Mouse (Mus musculus): ENCODE measurements around the gene Grb10. TPM values are rescaled to one million over a fixed set of nuclear protein-coding genes. Genes with fewer than 3 reads are reported as not detected.

Grb10 gene
- polyA plus RNA-seq, 1 experiment from 2014 or later = 267 TPM

DNA sequence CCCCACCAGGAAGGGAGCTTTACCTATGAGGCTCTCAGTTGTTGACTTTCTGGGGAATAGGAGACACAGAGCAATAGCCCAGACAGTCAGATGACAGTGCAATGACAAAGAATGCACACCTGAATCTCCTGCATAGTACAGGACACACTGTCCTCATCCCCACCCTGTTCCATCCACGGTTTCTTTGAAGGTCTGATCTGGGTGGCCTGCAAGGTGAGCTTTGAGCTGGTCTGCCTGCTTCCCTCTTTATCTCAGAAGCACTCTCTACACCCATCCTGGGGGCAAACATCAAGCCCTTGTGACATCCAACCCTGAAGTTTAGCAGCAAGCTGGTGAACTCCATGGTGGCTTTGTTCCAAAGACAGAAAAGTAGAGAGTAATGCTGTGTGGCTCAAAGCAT is 9.7 kb upstream of the Grb10 start:
- Histone ChIP-seq H3K4me3 (ENCODE audit: low read depth, low read length) (no peak overlapping the region), H3K9ac (ENCODE audit: low read depth, low read length) (no peak overlapping the region), H3K4me2 (replicated peaks; ENCODE audit: low read depth, low read length) (no peak overlapping the region), H3K36me3 (ENCODE audit: control insufficient read depth, insufficient read depth, low read length) (no peaks in the 10 kb centered on the region), H3K4me1 (replicated peaks; ENCODE audit: control insufficient read depth, insufficient read depth, low read length) (no peaks in the 10 kb centered on the region), H3K27me3 (ENCODE audit: control insufficient read depth, insufficient read depth, low read length) (peaks cover under 1% of the 10 kb centered on the region), H3K27ac (ENCODE audit: low read depth, low read length) (no peak overlapping the region), H3K9me3 (ENCODE audit: control insufficient read depth, low read length) (no peaks in the 10 kb centered on the region)
- no peak for DNase-seq (ENCODE audit: low spot score)
- no peak for ATAC-seq (ENCODE audit: low FRiP score)
- WGBS = 74% methylated on average over 1 of the region's 1 CpGs

DNA sequence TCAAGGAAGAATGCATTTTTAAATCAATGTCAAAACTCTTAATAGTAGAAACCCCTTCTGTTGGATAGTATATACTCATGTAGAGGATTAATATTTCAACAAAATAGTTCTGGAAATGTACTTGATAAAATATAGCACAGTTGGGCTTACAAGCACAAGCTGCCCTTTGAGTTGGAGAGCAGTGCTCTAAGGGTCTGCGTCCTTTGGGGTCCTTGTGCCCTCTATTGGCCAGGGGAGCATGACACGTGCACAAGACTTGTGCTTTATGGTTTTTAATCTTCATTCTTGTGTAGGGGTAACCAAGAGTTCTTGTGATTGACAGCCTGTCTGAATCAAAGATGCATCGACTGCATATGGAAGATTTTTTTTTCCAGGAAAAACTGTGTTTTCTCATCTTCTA is 5.8 kb upstream of the Grb10 start:
- H3K36me3 ChIP-seq (ENCODE audit: control insufficient read depth, insufficient read depth, low read length) = no peaks in the 10 kb centered on the region
- no peaks in the 10 kb centered on the region for H3K4me1 ChIP-seq (replicated peaks; ENCODE audit: control insufficient read depth, insufficient read depth, low read length)
- no peak for ATAC-seq (ENCODE audit: low FRiP score)
- WGBS = 52% methylated on average over 3 of the region's 3 CpGs
- H3K4me3 ChIP-seq (ENCODE audit: low read depth, low read length) = no peak overlapping the region
- peaks cover 20% of the 10 kb centered on the region for H3K27me3 ChIP-seq (ENCODE audit: control insufficient read depth, insufficient read depth, low read length)
- H3K4me2 ChIP-seq (replicated peaks; ENCODE audit: low read depth, low read length) = no peak overlapping the region
- no peak overlapping the region for H3K9ac ChIP-seq (ENCODE audit: low read depth, low read length)
- no peaks in the 10 kb centered on the region for H3K9me3 ChIP-seq (ENCODE audit: control insufficient read depth, low read length)
- no peak for DNase-seq (ENCODE audit: low spot score)
- H3K27ac ChIP-seq (ENCODE audit: low read depth, low read length) = no peak overlapping the region

DNA sequence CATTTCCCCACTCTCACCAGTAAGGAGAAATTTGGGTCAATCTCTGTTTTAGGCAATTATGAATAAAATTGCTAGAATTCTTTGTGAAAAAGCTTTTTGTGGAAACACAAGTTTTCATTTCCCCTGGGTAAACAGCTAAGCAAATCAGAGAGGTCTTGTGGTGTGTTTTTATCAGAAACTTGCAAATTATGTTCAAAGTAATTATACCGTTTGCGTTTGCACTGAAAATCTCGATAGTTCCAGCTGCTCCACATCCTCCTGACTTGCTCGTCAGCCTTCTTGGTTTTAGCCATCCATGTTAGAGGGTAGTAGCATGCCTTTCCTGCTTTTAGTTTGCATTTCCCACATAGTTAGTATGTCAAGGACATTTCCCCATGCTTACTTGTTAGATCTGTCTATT is 3.3 kb upstream of the Grb10 start:
- Histone ChIP-seq H3K27ac (ENCODE audit: low read depth, low read length) (no peak overlapping the region), H3K27me3 (ENCODE audit: control insufficient read depth, insufficient read depth, low read length) (peaks cover 41% of the 10 kb centered on the region)
- 83% methylated on average over 4 of the region's 4 CpGs for WGBS

DNA sequence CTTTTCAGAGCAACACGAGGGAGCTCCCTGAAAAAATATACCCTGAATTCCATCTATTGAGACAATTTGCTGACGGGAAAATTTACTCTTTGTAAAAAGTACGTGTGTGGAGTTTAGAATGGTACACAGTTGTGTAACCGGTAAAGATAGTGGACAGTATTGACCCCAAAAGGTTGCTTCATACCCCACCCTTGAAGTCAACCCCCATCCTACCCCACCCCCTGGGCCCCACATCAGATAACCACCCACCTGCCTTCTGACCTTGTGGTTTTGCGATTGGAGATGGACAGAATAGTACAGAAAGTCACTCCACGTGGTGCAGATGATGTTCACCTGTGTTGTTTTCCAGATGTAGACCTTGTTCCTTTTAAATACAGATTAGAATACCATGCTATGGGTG is 2.9 kb upstream of the Grb10 start:
- Histone ChIP-seq H3K27me3 (ENCODE audit: control insufficient read depth, insufficient read depth, low read length) (peaks cover 45% of the 10 kb centered on the region), H3K4me2 (replicated peaks; ENCODE audit: low read depth, low read length) (no peak overlapping the region), H3K9me3 (ENCODE audit: control insufficient read depth, low read length) (no peaks in the 10 kb centered on the region), H3K4me1 (replicated peaks; ENCODE audit: control insufficient read depth, insufficient read depth, low read length) (no peaks in the 10 kb centered on the region), H3K4me3 (ENCODE audit: low read depth, low read length) (no peak overlapping the region), H3K27ac (ENCODE audit: low read depth, low read length) (no peak overlapping the region), H3K9ac (ENCODE audit: low read depth, low read length) (no peak overlapping the region), H3K36me3 (ENCODE audit: control insufficient read depth, insufficient read depth, low read length) (no peaks in the 10 kb centered on the region)
- ATAC-seq (ENCODE audit: low FRiP score) (no peak), DNase-seq (ENCODE audit: low spot score) (no peak)
- WGBS = 82% methylated on average over 6 of the region's 6 CpGs

More for the DNA sequence above, 3.3 kb upstream of the Grb10 start:
- DNase-seq (ENCODE audit: low spot score) (no peak), ATAC-seq (ENCODE audit: low FRiP score) (no peak)
- no peaks in the 10 kb centered on the region for H3K4me1 ChIP-seq (replicated peaks; ENCODE audit: control insufficient read depth, insufficient read depth, low read length)
- no peak overlapping the region for H3K4me2 ChIP-seq (replicated peaks; ENCODE audit: low read depth, low read length)
- no peak overlapping the region for H3K4me3 ChIP-seq (ENCODE audit: low read depth, low read length)
- H3K36me3 ChIP-seq (ENCODE audit: control insufficient read depth, insufficient read depth, low read length) = no peaks in the 10 kb centered on the region
- H3K9ac ChIP-seq (ENCODE audit: low read depth, low read length) = no peak overlapping the region
- H3K9me3 ChIP-seq (ENCODE audit: control insufficient read depth, low read length) = no peaks in the 10 kb centered on the region

DNA sequence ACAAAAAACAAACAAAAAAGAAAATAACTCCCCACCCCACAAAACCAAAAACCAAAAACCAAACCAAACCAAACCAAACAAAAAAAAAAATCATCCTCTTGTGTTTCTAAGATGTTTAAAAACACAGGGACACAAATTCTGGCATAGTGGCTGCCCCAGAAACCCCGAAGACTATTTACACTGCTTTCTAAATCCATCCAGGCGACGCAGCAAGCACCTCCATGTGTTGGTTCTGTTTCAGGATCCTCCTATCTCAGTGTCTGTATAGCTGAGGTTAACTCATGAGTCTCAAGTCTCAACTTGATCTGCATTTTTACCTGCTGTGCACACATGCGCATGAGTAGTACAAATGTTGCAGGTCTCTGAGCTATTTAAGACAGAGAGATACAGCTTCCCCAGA is 1.9 kb upstream of the Grb10 start:
- no peaks in the 10 kb centered on the region for H3K36me3 ChIP-seq (ENCODE audit: control insufficient read depth, insufficient read depth, low read length)
- H3K4me3 ChIP-seq (ENCODE audit: low read depth, low read length) = no peak overlapping the region
- H3K9ac ChIP-seq (ENCODE audit: low read depth, low read length) = no peak overlapping the region
- no peak overlapping the region for H3K4me2 ChIP-seq (replicated peaks; ENCODE audit: low read depth, low read length)
- ATAC-seq (ENCODE audit: low FRiP score) = no peak
- no peaks in the 10 kb centered on the region for H3K4me1 ChIP-seq (replicated peaks; ENCODE audit: control insufficient read depth, insufficient read depth, low read length)
- WGBS = 82% methylated on average over 4 of the region's 4 CpGs
- H3K9me3 ChIP-seq (ENCODE audit: control insufficient read depth, low read length) = no peaks in the 10 kb centered on the region
- DNase-seq (ENCODE audit: low spot score) = no peak
- peaks cover 54% of the 10 kb centered on the region for H3K27me3 ChIP-seq (ENCODE audit: control insufficient read depth, insufficient read depth, low read length)
- no peak overlapping the region for H3K27ac ChIP-seq (ENCODE audit: low read depth, low read length)

DNA sequence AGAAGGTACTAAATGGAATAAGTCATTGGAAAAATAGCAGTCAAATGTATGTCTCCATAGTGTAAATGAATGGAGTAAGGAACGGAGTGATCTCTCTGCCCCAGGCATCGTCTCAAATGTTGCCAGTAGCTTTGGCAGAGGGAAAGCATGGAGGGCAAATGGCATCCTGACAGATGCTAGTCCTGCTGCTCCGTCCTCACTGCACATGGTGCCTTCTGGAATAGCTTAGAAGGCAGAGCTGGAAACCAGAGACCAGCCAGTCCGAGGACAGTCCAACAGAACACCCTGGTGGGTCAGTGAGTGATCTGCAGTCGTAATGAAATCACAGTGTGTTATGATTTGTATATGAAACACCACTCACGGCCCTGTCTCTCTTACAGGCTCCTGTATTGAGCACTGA is 1.3 kb upstream of the Grb10 start:
- no peaks in the 10 kb centered on the region for H3K4me1 ChIP-seq (replicated peaks; ENCODE audit: control insufficient read depth, insufficient read depth, low read length)
- H3K4me3 ChIP-seq (ENCODE audit: low read depth, low read length) = no peak overlapping the region
- H3K9ac ChIP-seq (ENCODE audit: low read depth, low read length) = no peak overlapping the region
- H3K9me3 ChIP-seq (ENCODE audit: control insufficient read depth, low read length) = no peaks in the 10 kb centered on the region
- H3K27me3 ChIP-seq (ENCODE audit: control insufficient read depth, insufficient read depth, low read length) = peaks cover 59% of the 10 kb centered on the region
- no peak for ATAC-seq (ENCODE audit: low FRiP score)
- no peak overlapping the region for H3K4me2 ChIP-seq (replicated peaks; ENCODE audit: low read depth, low read length)
- no peak for DNase-seq (ENCODE audit: low spot score)
- 55% methylated on average over 6 of the region's 6 CpGs for WGBS
- no peak overlapping the region for H3K27ac ChIP-seq (ENCODE audit: low read depth, low read length)
- no peaks in the 10 kb centered on the region for H3K36me3 ChIP-seq (ENCODE audit: control insufficient read depth, insufficient read depth, low read length)

DNA sequence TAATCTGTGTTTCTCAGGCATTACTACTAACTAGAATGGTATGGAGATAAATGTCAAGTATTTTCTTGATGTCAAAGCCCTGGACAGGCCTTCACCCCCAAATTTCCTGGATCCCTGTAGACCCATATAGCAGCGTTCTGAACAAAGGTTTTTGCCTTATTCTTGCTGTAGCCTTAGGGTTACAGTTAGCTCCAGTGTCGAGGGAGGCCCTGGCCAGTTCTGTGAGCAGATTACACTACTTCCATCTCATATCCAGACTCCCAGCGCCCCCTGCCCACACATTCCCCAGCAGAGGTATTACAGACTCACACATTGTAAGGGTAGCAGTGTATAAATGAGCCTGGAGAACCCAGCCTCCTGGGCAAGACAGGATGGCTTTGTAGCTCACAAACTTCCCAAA is 615 bp upstream of the Grb10 start:
- Histone ChIP-seq H3K9ac (ENCODE audit: low read depth, low read length) (no peak overlapping the region), H3K4me1 (replicated peaks; ENCODE audit: control insufficient read depth, insufficient read depth, low read length) (no peaks in the 10 kb centered on the region), H3K4me2 (replicated peaks; ENCODE audit: low read depth, low read length) (0 out of 2 replicates have a peak overlapping the region, but pooled peaks have one; percentile 5), H3K4me3 (ENCODE audit: low read depth, low read length) (no peak overlapping the region), H3K9me3 (ENCODE audit: control insufficient read depth, low read length) (no peaks in the 10 kb centered on the region), H3K27ac (ENCODE audit: low read depth, low read length) (no peak overlapping the region), H3K36me3 (ENCODE audit: control insufficient read depth, insufficient read depth, low read length) (no peaks in the 10 kb centered on the region), H3K27me3 (ENCODE audit: control insufficient read depth, insufficient read depth, low read length) (peaks cover 65% of the 10 kb centered on the region)
- DNase-seq (ENCODE audit: low spot score) = peak; percentile 63
- 27% methylated on average over 3 of the region's 3 CpGs for WGBS
- peak; percentile 43 for ATAC-seq (ENCODE audit: low FRiP score)

DNA sequence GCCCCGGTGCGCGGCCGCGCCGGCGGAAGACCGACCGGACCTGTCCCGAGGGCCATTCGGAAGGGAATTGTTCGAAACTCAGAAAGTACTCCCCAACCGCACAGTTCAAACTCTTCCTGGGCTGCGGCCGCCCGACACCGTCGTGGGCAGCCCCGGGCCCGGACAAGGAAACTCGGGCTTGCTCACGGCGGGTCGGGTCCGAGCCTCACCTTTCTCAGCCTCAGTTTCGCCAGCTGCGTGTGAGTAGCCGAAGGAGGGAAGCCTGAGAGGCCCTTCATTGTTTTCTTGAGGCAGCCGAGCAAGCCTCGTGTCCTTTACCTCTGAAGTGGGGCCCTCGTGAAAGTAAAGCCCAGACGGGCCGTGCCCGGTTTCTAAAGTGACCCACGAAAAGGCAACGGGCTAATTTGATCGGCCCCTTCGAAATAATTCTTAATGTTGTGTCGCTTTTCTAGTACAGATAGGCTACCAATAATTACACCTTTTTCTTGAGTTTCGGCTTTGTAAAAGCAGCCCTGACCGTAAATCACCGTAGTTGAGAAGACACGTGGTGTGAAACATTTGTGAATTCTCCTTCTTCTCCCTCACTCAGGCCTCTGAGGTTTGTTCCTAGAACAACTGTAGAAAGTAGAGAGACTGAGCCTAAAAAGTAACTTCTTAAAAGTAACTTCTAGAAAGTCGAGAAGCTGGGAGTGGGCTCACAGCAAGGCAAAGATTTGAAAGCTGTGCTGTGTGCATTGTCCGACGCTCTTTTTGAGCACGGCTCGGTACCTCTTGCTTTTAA is 604 bp downstream of the Grb10 start:
- no peak for DNase-seq (ENCODE audit: low spot score)
- H3K9ac ChIP-seq (ENCODE audit: low read depth, low read length) = peak overlapping the region; percentile 91
- H3K4me3 ChIP-seq (ENCODE audit: low read depth, low read length) = peak overlapping the region; percentile 73
- H3K4me1 ChIP-seq (replicated peaks; ENCODE audit: control insufficient read depth, insufficient read depth, low read length) = no peaks in the 10 kb centered on the region
- peaks cover 68% of the 10 kb centered on the region for H3K27me3 ChIP-seq (ENCODE audit: control insufficient read depth, insufficient read depth, low read length)
- no peaks in the 10 kb centered on the region for H3K36me3 ChIP-seq (ENCODE audit: control insufficient read depth, insufficient read depth, low read length)
- ATAC-seq (ENCODE audit: low FRiP score) = no peak; the same call in 1 of the 2 replicates
- H3K27ac ChIP-seq (ENCODE audit: low read depth, low read length) = peak overlapping the region; percentile 87
- WGBS = 4% methylated on average over 48 of the region's 48 CpGs
- H3K9me3 ChIP-seq (ENCODE audit: control insufficient read depth, low read length) = no peaks in the 10 kb centered on the region
- peak overlapping the region; percentile 27 for H3K4me2 ChIP-seq (replicated peaks; ENCODE audit: low read depth, low read length)

DNA sequence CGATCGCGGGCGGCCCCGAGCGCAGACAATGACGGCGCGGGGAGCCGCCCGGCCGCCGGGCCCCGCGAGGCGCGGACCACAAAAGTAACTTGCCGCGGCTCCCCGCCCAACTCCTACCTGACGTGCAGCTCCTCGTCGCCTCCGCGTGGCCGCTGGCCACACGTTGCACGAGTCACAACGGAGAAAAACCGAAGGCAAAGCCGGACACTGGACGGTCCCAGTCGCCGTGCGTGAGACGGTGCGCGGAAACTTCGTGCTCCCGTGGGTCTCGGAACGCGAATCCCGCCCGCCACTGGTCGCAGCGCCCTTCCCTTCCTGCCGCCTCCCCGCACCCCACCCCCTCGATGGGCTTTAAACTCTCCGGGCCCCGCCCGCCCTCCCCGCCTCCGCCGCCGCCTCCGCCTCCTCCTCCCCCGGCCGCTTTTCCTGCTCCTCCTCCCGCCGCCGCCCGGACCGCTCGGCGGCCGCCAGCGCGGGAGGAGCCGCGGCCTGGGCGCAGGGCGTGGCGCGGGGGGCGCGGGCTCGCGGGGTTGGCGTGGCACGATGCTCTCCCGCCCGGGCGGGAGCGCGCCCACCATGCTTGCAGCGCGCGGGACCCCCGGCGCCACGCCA is 1.3 kb downstream of the Grb10 start:
- Histone ChIP-seq H3K4me2 (replicated peaks; ENCODE audit: low read depth, low read length) (peak overlapping the region; percentile 27), H3K9ac (ENCODE audit: low read depth, low read length) (peak overlapping the region; percentile 91), H3K9me3 (ENCODE audit: control insufficient read depth, low read length) (no peaks in the 10 kb centered on the region), H3K27ac (ENCODE audit: low read depth, low read length) (peak overlapping the region; percentile 87), H3K4me1 (replicated peaks; ENCODE audit: control insufficient read depth, insufficient read depth, low read length) (no peaks in the 10 kb centered on the region), H3K4me3 (ENCODE audit: low read depth, low read length) (peak overlapping the region; percentile 73), H3K36me3 (ENCODE audit: control insufficient read depth, insufficient read depth, low read length) (no peaks in the 10 kb centered on the region), H3K27me3 (ENCODE audit: control insufficient read depth, insufficient read depth, low read length) (peaks cover 74% of the 10 kb centered on the region)
- WGBS = 1% methylated on average over 67 of the region's 93 CpGs
- DNase-seq (ENCODE audit: low spot score) (peak; percentile 79), ATAC-seq (ENCODE audit: low FRiP score) (peak; percentile 69)
